Mouse (Mus musculus) liver, adult (tissue): ENCODE results near the gene Alpk1.

ENCODE experiments used
- GATA4 ChIP-seq: IDR thresholded peaks from 2 replicates; pipeline ENCODE4 v1.6.1; 2014; ENCODE audit warnings: mild to moderate bottlenecking, low read length; ENCODE audit not compliant: insufficient replicate concordance

The Alpk1 gene

DNA sequence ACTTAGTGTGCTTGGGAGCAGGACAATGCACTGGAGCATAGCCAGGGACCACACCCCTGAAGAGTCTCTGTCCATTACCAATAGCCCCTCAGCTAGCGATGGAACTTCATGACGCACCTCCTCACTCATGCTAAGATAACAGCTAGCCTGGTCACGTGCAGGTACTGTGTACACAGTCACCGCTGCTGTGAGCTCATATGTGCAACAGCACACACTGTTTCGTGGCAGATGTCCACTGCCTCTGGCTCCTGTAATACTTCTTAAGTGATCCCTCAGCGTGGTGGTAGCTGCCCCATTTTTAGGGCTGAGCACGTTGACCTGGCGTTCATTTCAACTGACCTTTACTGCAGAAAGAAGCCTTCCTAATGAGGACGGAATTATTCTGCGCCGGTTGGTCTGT, 83.8 kb downstream of the Alpk1 start:
- TF ChIP-seq GATA4 = no peak

DNA sequence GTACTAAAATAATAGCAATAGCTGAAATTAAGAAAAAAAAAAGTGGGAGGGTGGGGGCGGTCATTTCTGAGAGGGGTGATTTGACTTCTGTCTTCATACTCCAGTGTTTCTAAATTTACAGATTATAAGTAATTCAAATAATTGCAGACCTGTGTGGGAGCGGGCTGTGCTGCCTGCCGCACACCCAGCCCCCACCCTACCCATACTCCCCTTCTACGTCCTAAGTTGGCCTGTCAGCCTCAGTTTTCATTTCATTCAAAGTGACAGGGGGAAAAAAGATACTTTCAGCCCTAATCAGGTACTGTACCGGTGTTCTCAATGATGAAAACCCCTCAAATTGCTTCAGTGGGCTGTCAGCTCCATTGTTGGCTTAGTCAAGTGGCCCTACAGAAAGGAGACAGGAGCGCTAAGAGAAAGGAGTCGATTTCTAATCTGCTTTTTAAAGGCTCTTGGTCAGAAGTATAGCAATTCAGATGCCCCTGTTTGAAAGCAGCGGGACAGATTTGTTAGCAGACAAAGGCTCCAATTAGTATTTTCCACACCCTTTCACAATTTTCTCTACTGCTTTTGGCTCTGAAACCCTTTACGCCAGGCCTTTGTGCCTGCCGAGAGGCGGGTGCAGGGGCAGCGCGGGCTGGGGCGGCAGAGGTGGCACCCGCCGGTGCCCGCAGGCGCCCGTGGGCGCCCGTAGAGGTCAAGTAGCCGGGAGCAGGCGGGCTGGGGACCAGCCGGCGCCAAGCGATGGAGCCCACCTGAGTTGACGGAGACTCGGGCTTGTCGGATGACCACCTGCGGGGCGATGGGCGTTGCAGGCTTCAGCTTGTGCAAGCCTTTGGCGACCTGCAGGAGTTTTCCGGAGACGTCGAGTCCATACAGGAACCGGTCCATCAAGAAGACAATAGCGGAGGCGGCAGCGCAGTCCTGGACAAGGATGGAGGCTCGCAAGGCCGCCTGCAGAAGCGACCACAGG, 85.2 kb downstream of the Alpk1 start:
- no peak for TF ChIP-seq GATA4

DNA sequence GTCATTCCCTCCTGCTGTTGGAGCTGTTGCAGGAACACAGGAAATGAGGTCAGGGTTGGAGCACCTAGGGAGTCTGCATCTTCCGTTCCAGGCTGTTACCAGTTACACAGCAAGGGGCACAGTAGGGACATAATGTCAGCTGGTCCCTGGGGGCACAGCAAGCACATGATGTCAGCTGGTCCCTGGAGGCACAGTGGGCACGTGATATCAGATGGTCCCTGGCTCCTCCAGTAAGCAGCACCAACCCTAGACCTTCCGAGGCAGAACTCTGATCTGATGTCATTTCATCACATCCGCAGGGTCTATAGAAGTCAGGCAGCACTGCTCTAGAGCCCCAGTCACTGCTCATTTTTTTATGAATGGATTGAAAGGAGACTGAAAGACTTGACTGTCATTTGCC, 89.1 kb downstream of the Alpk1 start:
- TF ChIP-seq GATA4 = no peak

DNA sequence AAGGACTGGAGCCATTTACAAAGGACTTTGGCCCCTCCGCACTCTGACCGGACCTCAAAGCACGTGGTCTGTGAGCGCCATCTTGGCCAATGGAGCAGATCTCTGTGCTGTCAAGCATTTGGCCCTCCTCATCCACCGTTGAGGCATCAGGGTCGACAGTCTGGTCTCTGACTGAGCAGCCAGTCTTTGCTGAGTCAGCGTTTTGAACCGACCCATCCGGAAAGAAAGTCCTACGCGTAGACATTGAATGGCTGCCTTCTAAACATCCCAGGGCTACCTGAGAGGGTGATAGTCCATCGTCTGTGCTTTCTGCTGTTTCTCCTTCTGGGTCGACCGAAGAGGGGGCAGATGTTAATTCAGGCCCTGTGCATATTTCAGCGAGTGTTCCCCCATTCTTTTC, 100.6 kb downstream of the Alpk1 start:
- no peak for TF ChIP-seq GATA4

DNA sequence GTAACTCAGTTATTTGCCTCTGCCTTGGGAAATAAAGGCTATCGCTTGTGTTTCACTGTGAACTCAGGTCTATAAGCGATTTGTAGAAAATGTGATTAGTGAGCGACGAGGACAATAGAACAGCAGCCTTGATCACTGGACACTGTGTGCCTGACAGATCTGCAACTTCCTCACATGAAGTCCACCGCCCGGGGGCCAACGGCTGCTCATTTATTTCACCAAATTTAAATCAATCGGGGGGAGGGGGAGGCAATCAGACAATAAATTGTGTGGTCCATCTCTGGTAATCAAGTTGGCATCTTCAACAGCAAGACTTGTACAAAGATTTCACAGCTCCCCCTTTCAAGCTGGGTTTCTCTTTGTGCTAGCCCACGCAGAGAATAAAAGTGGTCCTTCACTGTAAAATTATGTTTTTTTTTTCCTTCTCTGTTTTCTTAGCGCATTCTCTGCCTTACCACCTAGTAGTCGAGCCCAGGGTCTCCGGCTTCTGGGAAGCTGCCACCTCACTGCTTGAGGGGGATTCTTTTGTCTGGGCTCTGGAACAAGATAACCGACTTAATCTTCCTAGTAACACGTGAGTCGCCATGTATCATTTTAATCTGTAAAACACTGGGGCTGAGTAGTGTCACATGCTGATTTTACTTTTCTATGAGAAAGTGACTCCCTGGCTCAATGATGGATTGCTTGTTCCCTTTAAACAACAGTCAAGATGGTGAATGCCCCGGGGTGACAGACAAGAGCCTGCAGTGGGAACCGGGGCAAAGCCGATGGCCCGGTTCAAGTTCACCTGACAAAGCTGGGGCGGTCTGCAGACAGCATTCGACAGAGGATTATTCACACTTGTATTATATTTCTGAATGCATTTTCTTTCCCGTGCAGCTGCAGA, 118.4 kb downstream of the Alpk1 start:
- no peak for TF ChIP-seq GATA4

DNA sequence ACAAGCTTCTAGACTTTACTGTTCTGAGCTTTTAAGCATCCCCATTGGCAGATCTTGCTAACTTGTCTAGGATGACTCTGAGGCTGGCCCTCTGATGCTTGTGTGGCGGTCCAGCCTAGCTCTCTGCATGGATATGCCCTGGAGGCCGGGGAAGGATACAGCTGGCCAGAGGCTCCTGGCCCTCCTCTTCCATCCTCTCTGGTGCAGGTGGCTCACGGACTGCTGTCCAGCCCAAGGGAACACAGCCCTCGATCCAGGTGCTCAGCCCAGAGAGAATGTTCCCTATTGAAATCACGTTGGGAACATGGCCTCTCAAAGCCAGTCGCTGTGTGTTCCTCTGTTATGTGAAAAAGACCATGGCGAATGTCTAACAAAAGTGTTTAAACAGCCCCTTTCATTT, 119.6 kb downstream of the Alpk1 start:
- TF ChIP-seq GATA4 = no peak

DNA sequence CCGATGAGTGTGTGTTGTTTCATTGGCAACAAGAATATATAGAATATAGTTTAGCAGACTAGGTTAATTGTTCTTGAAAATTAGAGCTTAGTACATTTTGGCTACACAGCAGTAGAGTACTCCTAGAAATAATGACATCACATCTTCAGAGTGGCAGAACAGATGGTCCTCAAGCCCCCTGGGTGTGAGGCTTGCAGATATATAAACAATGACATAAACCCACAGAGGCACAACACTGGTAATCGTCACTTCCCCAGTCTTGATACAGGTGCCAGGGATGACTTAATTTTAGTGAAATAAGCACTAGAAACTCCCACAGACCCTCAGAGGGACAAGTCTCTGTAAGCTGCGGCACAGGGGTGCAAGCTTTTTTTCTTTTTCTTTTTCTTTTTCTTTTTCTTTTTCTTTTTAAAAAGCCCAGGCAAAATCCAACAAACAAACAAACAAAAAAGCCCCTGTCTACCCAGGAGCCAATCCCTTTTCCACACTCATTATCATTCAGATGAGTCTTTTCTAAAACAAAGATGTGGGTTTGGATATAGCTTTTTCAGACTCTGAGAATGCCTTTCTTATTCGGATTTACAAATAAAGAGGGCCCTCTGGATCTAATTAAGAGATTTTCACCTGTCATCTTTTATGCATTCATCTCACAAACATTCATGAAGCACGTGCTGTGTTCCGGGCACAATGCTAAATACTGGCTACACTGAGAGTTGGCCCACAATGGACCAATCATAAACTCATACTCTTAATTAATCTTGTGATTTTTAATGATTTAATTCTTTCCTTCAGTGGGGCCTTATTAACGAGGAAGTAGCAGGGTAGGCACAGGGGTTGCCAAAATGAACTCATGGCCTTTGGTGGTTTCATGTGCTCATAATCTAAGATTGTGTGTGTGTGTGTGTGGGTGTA, 128.3 kb downstream of the Alpk1 start:
- no peak for TF ChIP-seq GATA4

DNA sequence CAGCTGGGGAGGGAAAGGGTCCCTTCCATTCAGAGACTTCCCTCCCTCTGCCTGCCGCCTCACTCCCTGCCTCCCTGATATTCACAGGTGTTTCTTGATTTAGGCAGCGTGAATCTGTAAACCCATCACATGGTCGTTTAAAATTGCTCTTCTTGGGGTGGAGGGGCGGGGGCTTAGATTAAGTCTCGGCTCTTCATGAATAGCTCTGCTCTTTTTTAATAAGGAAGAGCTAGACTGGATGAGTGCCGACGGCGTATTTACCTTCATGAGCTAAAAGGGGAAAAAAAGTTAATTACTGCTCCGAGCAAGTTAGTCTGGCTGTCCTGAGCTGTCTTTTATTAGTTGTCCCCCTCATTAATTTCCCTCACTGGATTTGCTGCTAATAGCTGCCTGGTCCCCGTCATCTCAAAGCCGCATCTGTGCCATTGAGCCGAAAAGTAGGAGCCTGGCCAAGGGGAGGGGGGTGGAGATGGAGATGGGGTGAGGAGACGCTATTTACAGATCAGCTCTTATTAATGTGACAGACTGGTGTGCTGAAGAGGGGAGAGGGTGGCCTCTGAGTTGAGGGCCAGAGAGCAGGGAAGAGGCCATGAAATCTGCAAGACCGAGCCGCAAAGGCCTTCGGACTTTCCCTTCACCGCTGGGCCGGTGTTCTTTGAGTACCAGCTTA, 134.0 kb downstream of the Alpk1 start:
- no peak for TF ChIP-seq GATA4

DNA sequence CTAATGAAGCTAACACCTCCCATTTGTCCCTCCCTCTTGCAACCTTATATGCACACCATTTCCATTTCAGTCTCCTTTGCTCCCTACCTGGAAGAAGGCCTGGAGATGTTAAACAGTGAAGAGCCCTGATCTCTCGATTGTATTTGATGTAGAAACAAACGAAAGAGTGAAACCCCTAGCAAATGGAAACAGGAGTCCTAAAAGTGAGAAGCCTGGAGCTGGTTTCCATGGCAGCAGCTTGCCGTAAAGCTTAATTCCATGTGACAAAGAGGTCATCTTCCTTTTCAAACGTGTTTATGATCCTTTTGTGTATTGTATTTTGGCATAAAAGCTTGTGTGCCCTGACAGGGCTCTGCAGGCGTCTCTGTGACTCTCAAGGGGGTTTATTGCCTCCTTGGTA, 138.1 kb downstream of the Alpk1 start:
- no peak for TF ChIP-seq GATA4

- no peak for TF ChIP-seq GATA4
These were observed 139.3 kb downstream of the Alpk1 start for GRCm38 (mm10) chr3:127640762-127641700.

DNA sequence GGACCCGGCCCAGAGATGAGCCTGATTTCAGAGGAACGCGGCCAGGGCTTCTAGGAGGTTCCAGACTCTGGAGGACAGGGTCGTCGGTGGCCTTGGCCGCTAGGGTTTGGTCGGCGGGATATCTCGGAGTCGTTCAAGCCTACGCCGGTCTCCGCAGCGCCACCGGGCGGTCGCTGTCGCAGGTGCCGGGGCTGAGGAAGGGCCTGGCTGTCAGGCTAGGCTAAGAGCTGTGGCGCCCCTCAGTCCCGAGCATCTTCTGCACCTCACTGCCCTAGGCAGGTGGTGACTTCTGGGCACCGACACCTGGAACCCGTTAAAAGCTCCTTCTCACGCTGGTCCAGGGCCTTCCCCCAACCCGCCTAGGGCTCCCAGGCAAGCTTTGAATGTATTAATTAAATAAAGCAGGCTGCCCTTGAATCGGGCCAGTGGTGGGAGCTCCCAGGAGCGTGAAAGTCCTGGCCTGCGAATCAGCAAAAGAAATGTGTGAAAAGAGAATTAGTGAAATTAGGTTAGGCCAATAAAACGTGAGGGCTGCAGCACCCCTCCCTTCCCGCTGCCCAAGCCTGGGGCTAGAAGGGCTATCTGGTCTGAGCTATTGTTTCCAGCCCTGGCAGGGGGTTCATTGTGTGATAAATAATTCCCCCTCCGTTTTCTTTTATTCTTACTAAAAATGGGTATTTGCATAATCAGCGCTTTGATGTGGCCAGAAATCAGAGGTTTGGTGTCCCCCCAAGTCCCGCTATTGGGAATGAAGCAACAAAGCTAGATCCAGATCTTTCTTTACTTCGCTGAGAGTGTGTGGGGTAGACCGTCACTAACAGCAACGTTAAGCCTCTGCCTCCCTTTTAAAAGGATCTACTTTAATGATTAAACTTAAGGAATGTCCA, 140.2 kb downstream of the Alpk1 start:
- no peak for TF ChIP-seq GATA4

DNA sequence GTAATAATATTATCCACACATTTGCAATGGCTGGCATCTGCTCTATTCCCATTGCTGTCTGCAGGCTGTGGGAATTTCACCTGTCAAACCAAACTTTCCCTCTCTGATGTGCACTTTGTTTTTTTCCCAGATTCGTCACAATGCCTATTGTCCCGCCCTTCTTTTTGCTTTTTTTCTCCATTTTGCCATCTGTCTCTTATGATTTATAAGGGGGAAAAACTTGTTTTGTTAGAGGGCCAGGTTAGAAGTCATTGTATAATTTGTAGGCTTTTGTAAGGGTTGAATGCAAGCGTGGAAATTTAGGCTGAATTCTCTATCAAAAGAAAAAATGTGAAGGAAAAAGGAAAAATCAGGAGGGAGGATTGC, 145.4 kb downstream of the Alpk1 start:
- no peak for TF ChIP-seq GATA4
